Mouse (Mus musculus) hindbrain, postnatal 0 days (tissue): ENCODE results near the gene Hist3h2ba. TPM values are rescaled to one million over a fixed set of nuclear protein-coding genes. Genes with fewer than 3 reads are reported as not detected.
A peak's percentile ranks its signal among the peaks of the same experiment; 100 is the strongest.

Experiments
- ATAC-seq: fragments of 200-750 bp; cut with Nextera tagmentation; 2 replicates; pipeline ENCODE4 v1.8.0; 2017; ENCODE audit warnings: mild to moderate bottlenecking, moderate TSS enrichment, moderate library complexity
- DNase-seq: peaks from one replicate; pipeline ENCODE4 v3.0.0-alpha.2; 2015; ENCODE audit warnings: low spot score
- H3K27ac ChIP-seq: fragments of 300-500 bp; sonication (generic); 2 replicates; pipeline ENCODE4 v1.5.1; 2014; ENCODE audit warnings: mild to moderate bottlenecking
- H3K27me3 ChIP-seq: fragments of 300-500 bp; sonication (generic); 2 replicates; pipeline ENCODE4 v1.6.1; 2014; ENCODE audit warnings: low read length, mixed read lengths; ENCODE audit not compliant: insufficient read depth
- H3K36me3 ChIP-seq: fragments of 300-500 bp; sonication (generic); 2 replicates; pipeline ENCODE4 v1.6.1; 2014; ENCODE audit warnings: low read length, mixed read lengths; ENCODE audit not compliant: insufficient read depth
- H3K4me1 ChIP-seq: fragments of 300-500 bp; sonication (generic); 2 replicates; pipeline ENCODE4 v1.6.1; 2014; ENCODE audit warnings: antibody characterized with exemption, low read length, mixed read lengths; ENCODE audit not compliant: insufficient read depth
- H3K4me2 ChIP-seq: fragments of 300-500 bp; sonication (generic); 2 replicates; pipeline ENCODE4 v1.6.1; 2014; ENCODE audit warnings: low read depth, mild to moderate bottlenecking, low read length, moderate library complexity, mixed read lengths
- H3K4me3 ChIP-seq: fragments of 300-500 bp; sonication (generic); 2 replicates; pipeline ENCODE4 v1.5.1; 2014; ENCODE audit warnings: low read length
- H3K9ac ChIP-seq: fragments of 300-500 bp; sonication (generic); replicated peaks from 2 replicates; pipeline ENCODE4 v1.6.1; 2014; ENCODE audit warnings: mild to moderate bottlenecking, low read length, moderate library complexity, mixed read lengths
- H3K9me3 ChIP-seq: fragments of 300-500 bp; sonication (generic); 2 replicates; pipeline ENCODE4 v1.6.1; 2016; ENCODE audit warnings: low read length, mixed read lengths
- CTCF ChIP-seq: IDR thresholded peaks from 2 replicates; pipeline ENCODE4 v1.5.1; 2016; ENCODE audit warnings: antibody characterized with exemption, control low read depth, low read depth
- WGBS: fragments of 180-500 bp; shearing (Covaris S2); extraction: QIAGEN DNeasy Blood & Tissue Kit; methylation state at CpG from one replicate; pipeline ENCODE4 v1.1.7; 2014; 5-methylcytosine and 5-hydroxymethylcytosine counted together
- polyA plus RNA-seq: library from polyadenylated mRNA; unstranded; fragments of >200 nt; fragmentation: Nextera tagmentation; extraction: Ambion mirVana; gene quantifications from 2 replicates; pipeline ENCODE4 v1.2.1, GENCODE M21; 2015
- total RNA-seq: library from RNA; depleted of rRNA; stranded (reverse); fragments of >200 nt; gene quantifications from 2 replicates; pipeline ENCODE4 v1.2.3, GENCODE M21; 2014

Hist3h2ba gene
- total and polyA plus RNA-seq, 2 experiments from 2014 or later, result 103 to 625 TPM

GRCm38 (mm10) chr11:58955143-58955867, 6.6 kb downstream of the Hist3h2ba start:
- Histone ChIP-seq H3K27ac (peak overlapping the region; percentile 99), H3K36me3 (no peaks in the 10 kb centered on the region), H3K27me3 (no peaks in the 10 kb centered on the region), H3K4me2 (peak overlapping the region; percentile 82), H3K4me3 (peak overlapping the region; percentile 89), H3K9me3 (no peaks in the 10 kb centered on the region), H3K9ac (peak overlapping the region; percentile 90), H3K4me1 (peaks cover 17% of the 10 kb centered on the region)
- no peak for TF ChIP-seq CTCF
- ATAC-seq, result no peak
- DNase-seq, result peak; percentile 49
- under 1% methylated on average over 20 of the region's 20 CpGs for WGBS

DNA sequence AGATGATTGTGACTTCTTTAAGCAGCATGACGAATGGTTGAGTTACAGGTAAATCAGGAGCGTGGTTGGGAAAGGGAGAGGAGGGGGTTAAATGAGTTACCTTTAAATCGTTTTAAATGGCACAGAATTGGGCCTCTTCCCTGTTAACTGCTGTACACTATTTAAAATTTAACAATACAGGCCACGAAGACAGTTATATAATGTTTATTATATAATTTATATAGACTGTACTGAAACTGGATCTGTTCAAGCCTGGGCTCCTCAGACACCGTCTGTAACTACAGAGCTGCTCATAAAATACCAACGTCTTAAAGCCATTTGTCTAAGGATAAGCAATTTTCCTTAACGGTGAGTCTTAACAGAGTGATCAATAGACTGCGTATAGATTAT, 7.1 kb downstream of the Hist3h2ba start:
- DNase-seq (no peak), ATAC-seq (no peak)
- Histone ChIP-seq H3K9ac (peak overlapping the region; percentile 90), H3K9me3 (no peaks in the 10 kb centered on the region), H3K4me1 (peaks cover 17% of the 10 kb centered on the region), H3K4me2 (peak overlapping the region; percentile 82), H3K36me3 (no peaks in the 10 kb centered on the region), H3K27me3 (no peaks in the 10 kb centered on the region), H3K27ac (peak overlapping the region; percentile 99), H3K4me3 (peak overlapping the region; percentile 89)
- WGBS, result 18% methylated on average over 8 of the region's 8 CpGs
- TF ChIP-seq CTCF, result no peak

DNA sequence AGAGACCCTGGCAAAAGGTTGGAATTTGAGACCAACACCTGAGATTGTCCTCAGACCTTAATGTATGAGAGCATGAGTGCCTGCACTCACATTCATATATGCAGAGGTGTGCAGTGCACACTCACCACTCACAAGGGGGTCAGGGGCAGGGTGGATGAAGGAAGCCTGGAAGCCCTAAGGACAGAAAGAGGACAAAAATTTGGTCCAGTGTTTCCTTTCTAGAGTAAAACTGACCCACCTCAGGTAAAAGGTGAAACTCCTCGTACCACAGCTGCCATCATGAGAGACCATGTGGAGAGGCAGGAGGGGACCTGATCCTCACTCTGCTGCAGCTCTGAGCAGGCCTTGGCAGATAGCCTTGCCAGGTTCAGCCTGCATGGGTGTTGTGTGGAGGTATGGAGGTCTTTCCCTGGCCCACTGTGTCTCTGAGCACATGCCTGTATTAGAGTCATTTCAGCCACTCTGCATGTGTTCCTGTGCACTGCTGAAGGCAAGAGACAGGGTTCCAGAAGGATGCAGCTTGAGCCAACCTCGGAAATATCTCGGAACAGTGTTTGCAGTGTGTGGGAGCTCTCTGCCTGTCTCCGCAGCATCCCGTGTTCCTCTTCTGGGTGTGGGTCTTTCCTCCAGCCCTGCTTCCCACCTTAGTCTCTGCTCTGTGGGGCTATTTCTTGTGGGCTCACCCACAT, 8.7 kb downstream of the Hist3h2ba start:
- WGBS, result 75% methylated on average over 5 of the region's 5 CpGs
- Histone ChIP-seq H3K36me3 (no peaks in the 10 kb centered on the region), H3K27ac (peak overlapping the region; percentile 26; the same call in 1 of the 2 replicates), H3K4me1 (peaks cover 17% of the 10 kb centered on the region), H3K4me3 (peak overlapping the region; percentile 89), H3K9me3 (no peaks in the 10 kb centered on the region), H3K27me3 (no peaks in the 10 kb centered on the region), H3K9ac (peak overlapping the region; percentile 90), H3K4me2 (peak overlapping the region; percentile 82)
- no peak for TF ChIP-seq CTCF
- no peak for DNase-seq
- ATAC-seq, result no peak

DNA sequence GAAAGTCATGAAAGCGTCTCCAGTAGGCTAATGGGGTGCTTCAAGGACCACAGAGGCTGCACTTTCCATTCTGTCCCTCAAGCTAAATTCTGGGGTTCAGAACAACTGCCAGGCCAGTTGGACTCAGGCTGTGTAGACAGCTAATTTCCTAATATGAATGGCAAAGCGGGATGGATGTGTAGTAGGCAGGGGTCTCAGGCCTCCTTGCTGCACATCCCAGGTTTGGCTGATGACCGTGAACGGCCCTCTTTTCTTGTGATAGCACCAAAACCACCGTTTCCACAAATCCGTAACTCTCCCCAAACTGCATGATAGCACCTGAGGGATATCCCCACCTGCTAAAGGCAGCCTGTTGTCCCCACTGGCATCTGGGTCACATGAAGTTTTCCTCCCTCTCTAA, 9.8 kb downstream of the Hist3h2ba start:
- Histone ChIP-seq H3K4me2 (peak overlapping the region; percentile 82; the same call in 1 of the 2 replicates), H3K4me1 (peaks cover 17% of the 10 kb centered on the region), H3K27ac (no peak overlapping the region), H3K9ac (no peak overlapping the region), H3K36me3 (no peaks in the 10 kb centered on the region), H3K4me3 (no peak overlapping the region), H3K9me3 (no peaks in the 10 kb centered on the region), H3K27me3 (no peaks in the 10 kb centered on the region)
- no peak for DNase-seq
- TF ChIP-seq CTCF, result no peak
- 87% methylated on average over 6 of the region's 6 CpGs for WGBS
- ATAC-seq, result no peak

GRCm38 (mm10) chr11:58959186-58959825, 10.6 kb downstream of the Hist3h2ba start:
- H3K27ac ChIP-seq, result peak overlapping the region; percentile 77
- TF ChIP-seq CTCF, result no peak
- no peaks in the 10 kb centered on the region for H3K27me3 ChIP-seq
- WGBS, result 33% methylated on average over 15 of the region's 15 CpGs
- peaks cover 17% of the 10 kb centered on the region for H3K4me1 ChIP-seq
- H3K4me3 ChIP-seq, result peak overlapping the region; percentile 48
- no peaks in the 10 kb centered on the region for H3K9me3 ChIP-seq
- H3K9ac ChIP-seq, result peak overlapping the region; percentile 57
- peak overlapping the region; percentile 78 for H3K4me2 ChIP-seq
- H3K36me3 ChIP-seq, result no peaks in the 10 kb centered on the region
- no peak for DNase-seq
- no peak for ATAC-seq

DNA sequence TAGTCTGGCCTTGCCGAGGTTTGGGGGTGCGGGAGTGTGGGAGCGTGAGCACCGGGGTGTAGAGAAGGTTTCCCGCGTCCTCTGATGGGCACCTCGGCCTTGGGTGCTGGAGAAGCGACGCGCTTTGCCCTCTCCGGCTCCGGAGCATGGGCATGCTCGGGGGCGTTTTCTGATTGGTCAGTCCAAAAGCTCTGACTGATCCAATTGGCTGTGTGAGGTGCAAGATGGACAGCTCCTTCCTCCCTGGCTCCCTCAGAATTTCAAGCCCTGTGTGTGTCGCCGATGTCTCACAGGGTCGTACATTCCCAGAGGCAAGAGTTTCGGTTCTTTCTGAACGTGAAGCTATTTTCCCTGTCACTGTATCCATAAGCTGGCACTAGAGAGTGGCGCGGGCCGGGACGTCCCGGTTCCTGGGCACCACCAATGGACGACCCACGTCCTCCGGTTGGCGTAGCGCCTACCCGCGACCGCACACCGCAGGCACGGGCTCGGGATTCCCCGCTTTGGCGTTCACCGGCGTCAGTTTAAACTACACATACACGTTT, 11.3 kb downstream of the Hist3h2ba start:
- WGBS, result under 1% methylated on average over 40 of the region's 40 CpGs
- Histone ChIP-seq H3K4me3 (peak overlapping the region; percentile 48), H3K4me1 (peaks cover 17% of the 10 kb centered on the region), H3K9me3 (no peaks in the 10 kb centered on the region), H3K36me3 (no peaks in the 10 kb centered on the region), H3K27ac (peak overlapping the region; percentile 77), H3K9ac (peak overlapping the region; percentile 57), H3K27me3 (no peaks in the 10 kb centered on the region), H3K4me2 (peak overlapping the region; percentile 78)
- ATAC-seq (peak; percentile 92), DNase-seq (peak; percentile 90)
- TF ChIP-seq CTCF, result peak; percentile 57
